Mouse (Mus musculus): Measurements from ENCODE around the gene Gphn. TPM values are rescaled to one million over a fixed set of nuclear protein-coding genes. Genes with fewer than 3 reads are reported as not detected.
A peak's percentile ranks its signal among the peaks of the same experiment; 100 is the strongest.
"Not testable (repeated sequence)": the region's sequence is repeated elsewhere in the genome, so short reads cannot be mapped to it uniquely, and the experiment has no call there.

The Gphn gene
- polyA plus RNA-seq, 1 experiment from 2014 or later, result 14.7 TPM

DNA sequence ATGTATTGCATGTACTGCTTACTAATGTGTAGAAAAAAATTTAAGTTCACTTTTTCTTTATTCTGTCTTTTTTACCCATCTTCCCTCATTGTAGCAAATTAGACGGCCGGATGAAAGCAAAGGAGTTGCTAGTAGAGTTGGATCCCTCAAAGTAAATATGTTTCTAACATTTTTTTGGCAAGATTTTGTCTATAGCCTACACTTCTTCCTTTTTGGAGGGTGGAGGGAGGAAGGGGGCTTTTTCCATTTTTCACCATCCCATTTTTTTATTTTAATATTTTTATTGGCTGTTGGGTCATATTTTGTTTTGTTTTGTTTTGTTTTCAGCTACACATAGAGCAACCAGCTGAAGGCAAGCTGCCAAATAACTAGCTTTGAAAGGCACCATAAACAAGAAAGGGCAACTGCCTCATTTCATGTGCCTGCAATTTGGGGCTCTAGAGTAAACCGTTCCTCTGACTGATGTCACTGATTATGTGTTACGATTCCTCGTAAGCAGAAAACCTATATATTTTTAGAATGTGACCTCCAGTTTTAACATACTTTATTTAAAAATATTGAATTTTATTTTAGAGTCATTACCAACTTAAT lies 296.7 kb downstream of the Gphn start:
- 84% methylated on average over 5 of the region's 5 CpGs for WGBS
- Histone ChIP-seq H3K9ac (ENCODE audit: low read length) (no peak overlapping the region), H3K9me3 (replicated peaks; ENCODE audit: control insufficient read depth, low read length) (no peaks in the 10 kb centered on the region), H3K4me2 (ENCODE audit: low read depth, low read length) (no peak overlapping the region), H3K27me3 (ENCODE audit: control insufficient read depth, insufficient read depth, low read length) (no peaks in the 10 kb centered on the region), H3K4me3 (ENCODE audit: low read length) (no peak overlapping the region), H3K36me3 (ENCODE audit: control insufficient read depth, insufficient read depth) (no peaks in the 10 kb centered on the region), H3K4me1 (ENCODE audit: control insufficient read depth, insufficient read depth, low read length) (no peaks in the 10 kb centered on the region), H3K27ac (ENCODE audit: low read length) (no peak overlapping the region)
- no peak for ATAC-seq (replicated peaks; ENCODE audit: extremely low read depth, insufficient read depth, low FRiP score)

- H3K27ac ChIP-seq (ENCODE audit: low read length); H3K4me2 ChIP-seq (ENCODE audit: low read depth, low read length); H3K4me1 ChIP-seq (ENCODE audit: control insufficient read depth, insufficient read depth, low read length); H3K9ac ChIP-seq (ENCODE audit: low read length); H3K36me3 ChIP-seq (ENCODE audit: control insufficient read depth, insufficient read depth); ATAC-seq (replicated peaks; ENCODE audit: extremely low read depth, insufficient read depth, low FRiP score); H3K9me3 ChIP-seq (replicated peaks; ENCODE audit: control insufficient read depth, low read length); H3K4me3 ChIP-seq (ENCODE audit: low read length); H3K27me3 ChIP-seq (ENCODE audit: control insufficient read depth, insufficient read depth, low read length): not testable (repeated sequence)
Observed at GRCm38 (mm10) chr12:78537590-78537989, 311.4 kb downstream of the Gphn start.

DNA sequence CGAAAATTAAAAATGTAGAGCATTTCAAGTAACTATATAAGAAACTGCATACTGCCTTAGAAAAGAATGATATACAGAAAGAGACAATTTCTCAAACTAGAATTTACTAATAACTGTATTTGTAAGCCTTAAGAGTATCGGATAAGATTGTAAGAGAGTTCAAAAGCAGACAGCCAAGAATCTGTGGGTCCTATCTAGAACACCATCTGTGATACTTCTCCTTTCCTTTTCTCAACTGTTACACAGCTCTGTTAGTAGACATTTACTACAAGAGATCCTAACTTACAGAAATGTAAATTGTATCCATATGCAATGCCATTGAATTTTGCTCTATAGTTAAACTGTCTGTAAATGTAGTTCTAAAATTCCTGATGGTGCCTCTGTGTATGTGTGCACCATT lies 324.7 kb downstream of the Gphn start:
- Histone ChIP-seq H3K9me3 (replicated peaks; ENCODE audit: control insufficient read depth, low read length) (no peaks in the 10 kb centered on the region), H3K36me3 (ENCODE audit: control insufficient read depth, insufficient read depth) (no peaks in the 10 kb centered on the region), H3K4me2 (ENCODE audit: low read depth, low read length) (no peak overlapping the region), H3K9ac (ENCODE audit: low read length) (no peak overlapping the region), H3K4me1 (ENCODE audit: control insufficient read depth, insufficient read depth, low read length) (no peaks in the 10 kb centered on the region), H3K27ac (ENCODE audit: low read length) (no peak overlapping the region), H3K4me3 (ENCODE audit: low read length) (no peak overlapping the region), H3K27me3 (ENCODE audit: control insufficient read depth, insufficient read depth, low read length) (no peaks in the 10 kb centered on the region)
- whole genome bisulfite sequencing, result 84% methylated on average over 2 of the region's 2 CpGs
- ATAC-seq (replicated peaks; ENCODE audit: extremely low read depth, insufficient read depth, low FRiP score), result no peak

DNA sequence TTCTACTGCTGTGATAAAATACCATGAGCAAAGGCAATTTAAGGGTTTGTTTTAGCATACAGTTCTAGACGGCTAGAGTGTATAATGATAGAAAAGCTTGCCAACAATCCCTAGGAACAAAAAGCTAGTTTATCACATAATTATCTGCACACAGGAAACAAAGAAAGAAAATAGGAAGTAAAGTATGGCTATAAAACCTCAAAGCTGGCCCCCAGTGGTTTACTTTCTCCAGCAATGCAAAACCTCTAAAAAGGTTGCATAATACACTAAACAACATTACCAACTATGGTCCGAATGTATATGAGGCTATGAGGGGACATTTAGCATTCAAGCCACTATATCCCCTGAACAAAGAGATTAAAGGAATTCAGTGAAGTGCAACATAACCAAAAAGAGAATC lies 405.6 kb downstream of the Gphn start:
- Histone ChIP-seq H3K4me3 (ENCODE audit: low read length) (no peak overlapping the region), H3K9ac (ENCODE audit: low read length) (no peak overlapping the region), H3K36me3 (ENCODE audit: control insufficient read depth, insufficient read depth) (no peaks in the 10 kb centered on the region), H3K4me1 (ENCODE audit: control insufficient read depth, insufficient read depth, low read length) (no peaks in the 10 kb centered on the region), H3K27me3 (ENCODE audit: control insufficient read depth, insufficient read depth, low read length) (no peaks in the 10 kb centered on the region), H3K4me2 (ENCODE audit: low read depth, low read length) (no peak overlapping the region), H3K9me3 (replicated peaks; ENCODE audit: control insufficient read depth, low read length) (no peaks in the 10 kb centered on the region), H3K27ac (ENCODE audit: low read length) (no peak overlapping the region)
- no peak for ATAC-seq (replicated peaks; ENCODE audit: extremely low read depth, insufficient read depth, low FRiP score)
- WGBS, result 72% methylated on average over 2 of the region's 2 CpGs

GRCm38 (mm10) chr12:78639466-78639865 lies 413.3 kb downstream of the Gphn start:
- Histone ChIP-seq H3K4me1 (ENCODE audit: control insufficient read depth, insufficient read depth, low read length) (peaks cover 10% of the 10 kb centered on the region), H3K4me2 (ENCODE audit: low read depth, low read length) (no peak overlapping the region), H3K4me3 (ENCODE audit: low read length) (no peak overlapping the region), H3K27me3 (ENCODE audit: control insufficient read depth, insufficient read depth, low read length) (no peaks in the 10 kb centered on the region), H3K27ac (ENCODE audit: low read length) (no peak overlapping the region), H3K9me3 (replicated peaks; ENCODE audit: control insufficient read depth, low read length) (no peaks in the 10 kb centered on the region), H3K9ac (ENCODE audit: low read length) (no peak overlapping the region), H3K36me3 (ENCODE audit: control insufficient read depth, insufficient read depth) (no peaks in the 10 kb centered on the region)
- 0% methylated on average over 1 of the region's 1 CpGs for WGBS
- peak; percentile 55; the same call in 1 of the 2 replicates for ATAC-seq (replicated peaks; ENCODE audit: extremely low read depth, insufficient read depth, low FRiP score)

DNA sequence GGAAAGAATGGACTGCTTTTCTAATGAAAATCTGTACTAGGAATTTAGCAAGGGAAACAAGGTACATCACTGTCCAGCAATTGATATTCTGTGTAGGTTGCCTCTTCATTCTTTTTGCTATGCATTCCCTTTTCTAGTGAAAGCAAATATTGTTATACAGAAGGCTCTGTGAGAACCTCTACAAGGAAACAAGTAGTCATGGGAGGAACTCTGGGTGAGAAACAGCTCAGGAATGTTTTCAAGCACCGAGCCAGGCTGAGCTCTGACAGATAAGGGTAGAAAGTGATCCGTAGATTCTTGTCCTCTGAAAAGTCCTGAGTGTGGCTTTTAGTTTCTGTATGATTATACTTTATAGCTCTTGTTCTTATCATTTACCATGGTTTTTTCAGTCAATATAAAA lies 413.9 kb downstream of the Gphn start:
- Histone ChIP-seq H3K36me3 (ENCODE audit: control insufficient read depth, insufficient read depth) (no peaks in the 10 kb centered on the region), H3K9me3 (replicated peaks; ENCODE audit: control insufficient read depth, low read length) (no peaks in the 10 kb centered on the region), H3K4me3 (ENCODE audit: low read length) (no peak overlapping the region), H3K4me1 (ENCODE audit: control insufficient read depth, insufficient read depth, low read length) (peaks cover 10% of the 10 kb centered on the region), H3K27ac (ENCODE audit: low read length) (peak overlapping the region; percentile 66), H3K9ac (ENCODE audit: low read length) (no peak overlapping the region), H3K4me2 (ENCODE audit: low read depth, low read length) (no peak overlapping the region), H3K27me3 (ENCODE audit: control insufficient read depth, insufficient read depth, low read length) (no peaks in the 10 kb centered on the region)
- peak; percentile 58; the same call in 1 of the 2 replicates for ATAC-seq (replicated peaks; ENCODE audit: extremely low read depth, insufficient read depth, low FRiP score)
- WGBS, result 12% methylated on average over 2 of the region's 2 CpGs

GRCm38 (mm10) chr12:78641220-78641619 lies 415.0 kb downstream of the Gphn start:
- Histone ChIP-seq H3K4me3 (ENCODE audit: low read length) (no peak overlapping the region), H3K9me3 (replicated peaks; ENCODE audit: control insufficient read depth, low read length) (no peaks in the 10 kb centered on the region), H3K4me2 (ENCODE audit: low read depth, low read length) (no peak overlapping the region), H3K4me1 (ENCODE audit: control insufficient read depth, insufficient read depth, low read length) (peaks cover 10% of the 10 kb centered on the region), H3K9ac (ENCODE audit: low read length) (no peak overlapping the region), H3K27ac (ENCODE audit: low read length) (no peak overlapping the region), H3K36me3 (ENCODE audit: control insufficient read depth, insufficient read depth) (no peaks in the 10 kb centered on the region), H3K27me3 (ENCODE audit: control insufficient read depth, insufficient read depth, low read length) (no peaks in the 10 kb centered on the region)
- ATAC-seq (replicated peaks; ENCODE audit: extremely low read depth, insufficient read depth, low FRiP score), result no peak

GRCm38 (mm10) chr12:78643691-78644090 lies 417.5 kb downstream of the Gphn start:
- H3K27ac ChIP-seq (ENCODE audit: low read length), result no peak overlapping the region
- no peak overlapping the region for H3K9ac ChIP-seq (ENCODE audit: low read length)
- H3K36me3 ChIP-seq (ENCODE audit: control insufficient read depth, insufficient read depth), result no peaks in the 10 kb centered on the region
- H3K9me3 ChIP-seq (replicated peaks; ENCODE audit: control insufficient read depth, low read length), result no peaks in the 10 kb centered on the region
- no peaks in the 10 kb centered on the region for H3K27me3 ChIP-seq (ENCODE audit: control insufficient read depth, insufficient read depth, low read length)
- H3K4me2 ChIP-seq (ENCODE audit: low read depth, low read length), result no peak overlapping the region
- ATAC-seq (replicated peaks; ENCODE audit: extremely low read depth, insufficient read depth, low FRiP score), result no peak
- WGBS, result 83% methylated on average over 2 of the region's 2 CpGs
- no peak overlapping the region for H3K4me3 ChIP-seq (ENCODE audit: low read length)
- H3K4me1 ChIP-seq (ENCODE audit: control insufficient read depth, insufficient read depth, low read length), result peaks cover 10% of the 10 kb centered on the region

DNA sequence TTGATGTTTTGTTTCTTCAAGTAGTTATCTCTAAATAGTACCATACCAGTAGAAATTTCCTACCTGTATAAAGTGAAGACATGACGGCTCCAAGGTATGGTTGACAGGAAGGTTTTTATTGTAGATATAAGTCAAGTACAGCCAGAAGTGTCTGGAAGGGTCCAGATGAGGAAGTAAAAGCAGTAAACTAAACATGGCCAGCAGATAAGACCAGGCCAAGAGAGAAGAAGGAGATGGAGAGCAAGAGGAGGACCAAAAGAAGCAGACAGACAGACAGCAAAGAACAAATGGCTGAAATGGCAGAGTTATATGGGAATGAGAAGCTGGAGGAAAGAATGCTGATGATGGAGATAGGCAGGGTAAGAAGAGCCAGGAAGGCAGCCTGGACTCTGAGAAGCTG lies 419.1 kb downstream of the Gphn start:
- no peaks in the 10 kb centered on the region for H3K36me3 ChIP-seq (ENCODE audit: control insufficient read depth, insufficient read depth)
- no peak overlapping the region for H3K4me2 ChIP-seq (ENCODE audit: low read depth, low read length)
- no peaks in the 10 kb centered on the region for H3K9me3 ChIP-seq (replicated peaks; ENCODE audit: control insufficient read depth, low read length)
- no peak overlapping the region for H3K4me3 ChIP-seq (ENCODE audit: low read length)
- no peaks in the 10 kb centered on the region for H3K27me3 ChIP-seq (ENCODE audit: control insufficient read depth, insufficient read depth, low read length)
- 79% methylated on average over 1 of the region's 1 CpGs for WGBS
- H3K9ac ChIP-seq (ENCODE audit: low read length), result no peak overlapping the region
- ATAC-seq (replicated peaks; ENCODE audit: extremely low read depth, insufficient read depth, low FRiP score), result no peak
- no peak overlapping the region for H3K27ac ChIP-seq (ENCODE audit: low read length)
- peaks cover 3% of the 10 kb centered on the region; the same call in 1 of the 2 replicates for H3K4me1 ChIP-seq (ENCODE audit: control insufficient read depth, insufficient read depth, low read length)
